Mouse (Mus musculus): ENCODE results near the gene Bahcc1.

Gene Bahcc1

DNA sequence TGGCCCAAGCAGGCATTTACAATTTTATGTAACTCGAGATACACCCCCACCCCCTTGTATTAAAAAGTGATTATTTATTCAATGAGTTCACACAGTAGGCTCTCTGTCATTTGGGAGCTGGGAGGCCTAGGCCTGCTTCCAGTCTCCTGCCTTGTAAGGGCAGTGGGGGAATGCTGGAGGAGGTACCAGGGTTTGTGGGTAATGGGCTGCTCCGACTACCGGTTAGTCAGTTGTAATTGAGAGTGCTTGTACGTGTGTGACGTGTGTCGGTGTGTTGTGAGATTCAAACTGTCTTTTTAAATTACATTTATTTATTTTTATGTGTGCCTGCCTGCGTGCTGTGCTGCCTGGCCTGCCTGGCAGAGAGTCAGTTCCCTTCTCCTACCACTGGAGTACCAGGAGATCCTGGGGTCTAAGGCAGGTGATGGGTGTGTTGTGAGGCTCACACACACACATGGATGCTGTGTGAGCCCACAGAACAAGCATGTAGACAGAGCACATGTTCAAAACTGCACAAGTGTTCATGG lies 3.8 kb upstream of the Bahcc1 start:
- DNase-seq (ENCODE audit: low spot score in 2 of 2): no peak

DNA sequence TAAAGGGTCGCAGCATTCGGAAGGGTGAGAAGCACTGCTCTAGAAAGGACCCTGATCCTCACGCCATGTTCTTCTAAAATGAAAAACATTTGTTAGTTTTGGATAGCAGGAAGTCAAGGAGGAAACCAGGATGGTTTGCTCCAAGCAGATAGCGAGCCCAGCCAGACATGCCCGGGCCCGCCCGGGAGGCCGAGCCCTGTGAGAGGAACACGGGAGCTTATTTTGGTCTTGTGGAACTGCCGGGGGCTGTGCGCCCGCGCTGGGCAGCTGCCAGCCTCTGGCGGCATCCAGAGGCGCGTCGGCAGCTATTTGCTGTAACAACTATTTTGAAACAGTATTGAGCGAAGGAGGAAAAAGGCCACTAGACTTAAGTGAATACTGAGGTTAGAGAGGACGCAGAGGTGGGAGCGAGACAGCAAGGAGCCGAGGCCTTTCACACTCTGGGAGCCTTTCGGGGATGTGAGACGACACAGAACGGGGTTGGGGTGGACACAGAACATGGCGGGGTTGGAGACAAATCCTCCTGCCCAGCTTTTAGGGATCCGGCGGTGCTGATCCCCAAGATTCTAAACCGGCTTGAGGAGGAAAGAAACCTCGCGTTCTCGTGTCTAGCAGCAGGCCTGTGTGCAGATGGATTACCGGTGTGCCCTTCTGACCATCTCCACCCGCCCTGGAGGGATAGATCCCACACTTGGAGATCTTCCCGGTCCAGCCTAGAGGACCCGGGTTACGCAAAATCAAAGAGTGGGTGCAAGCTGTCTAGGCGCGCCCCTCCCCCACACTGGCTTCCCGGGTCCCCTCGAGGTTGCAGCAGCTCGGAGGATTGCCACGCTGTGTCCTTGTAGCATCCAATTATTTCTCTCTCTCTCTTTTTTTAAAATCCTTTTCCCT lies 2.6 kb upstream of the Bahcc1 start:
- DNase-seq (ENCODE audit: low spot score in 2 of 2): no peak

- no peak for DNase-seq (ENCODE audit: low spot score in 2 of 2)
These were observed 1.8 kb upstream of the Bahcc1 start for GRCm38 (mm10) chr11:120230841-120231370.

- peak; percentile 72 to 78 for DNase-seq (ENCODE audit: low spot score in 2 of 2)
These were observed 1.4 kb upstream of the Bahcc1 start for GRCm38 (mm10) chr11:120231379-120231778.

GRCm38 (mm10) chr11:120233441-120234135 lies 841 bp downstream of the Bahcc1 start:
- DNase-seq (ENCODE audit: low spot score in 2 of 2): no peak

DNA sequence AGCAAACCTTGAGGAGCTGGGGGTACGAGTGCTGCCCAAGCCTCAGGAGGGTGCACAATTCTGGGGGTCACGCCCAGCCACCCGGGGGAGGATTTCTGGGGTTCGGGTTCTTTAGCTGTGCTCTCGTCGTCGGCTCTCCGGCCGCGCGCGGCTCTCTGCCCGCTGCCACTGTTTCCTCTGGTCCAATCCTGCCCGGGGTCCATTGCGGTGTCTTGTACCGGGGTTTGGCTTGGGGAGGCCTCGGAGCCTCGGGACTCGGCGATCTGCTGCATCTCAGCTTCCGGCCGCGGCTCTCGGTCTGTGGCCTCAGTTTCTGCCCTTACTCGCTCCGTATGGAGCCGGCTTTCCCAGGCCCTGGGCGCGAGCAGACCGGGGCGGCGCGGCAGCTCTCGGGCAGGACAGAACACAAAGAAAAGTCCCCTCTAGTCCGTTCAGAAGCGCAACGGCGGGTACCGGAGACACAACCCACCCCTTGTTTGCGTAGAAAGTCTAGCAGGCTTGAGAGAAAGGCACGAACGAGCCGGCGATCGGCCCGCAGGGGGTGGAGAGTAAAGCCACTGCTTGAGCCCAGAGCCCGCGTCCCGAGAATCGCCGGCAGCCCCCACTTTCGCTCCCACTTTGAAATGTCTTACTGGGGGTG lies 1.5 kb downstream of the Bahcc1 start:
- peak in 1 of 2 experiments; percentile 40 for DNase-seq (ENCODE audit: low spot score in 2 of 2)

GRCm38 (mm10) chr11:120234776-120235181 lies 2.0 kb downstream of the Bahcc1 start:
- DNase-seq (ENCODE audit: low spot score in 2 of 2): no peak

GRCm38 (mm10) chr11:120235385-120236113 lies 2.8 kb downstream of the Bahcc1 start:
- no peak for DNase-seq (ENCODE audit: low spot score in 2 of 2)

DNA sequence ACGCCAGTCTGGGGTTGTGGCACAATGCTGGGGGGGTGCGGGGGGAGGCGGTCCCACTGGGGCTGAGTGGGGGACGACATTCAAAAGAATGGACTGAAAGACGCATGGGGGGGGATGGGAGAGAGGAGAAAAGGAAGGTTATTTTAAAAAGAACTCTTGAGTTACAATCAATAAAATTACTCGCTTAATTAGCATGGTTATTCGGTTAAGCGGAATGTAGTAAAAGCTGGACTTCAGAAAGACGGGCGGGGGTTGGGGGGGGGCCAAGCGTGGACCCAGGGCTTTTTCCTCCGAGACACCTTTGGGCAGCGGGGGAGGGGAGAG lies 3.3 kb downstream of the Bahcc1 start:
- DNase-seq (ENCODE audit: low spot score in 2 of 2): no peak

DNA sequence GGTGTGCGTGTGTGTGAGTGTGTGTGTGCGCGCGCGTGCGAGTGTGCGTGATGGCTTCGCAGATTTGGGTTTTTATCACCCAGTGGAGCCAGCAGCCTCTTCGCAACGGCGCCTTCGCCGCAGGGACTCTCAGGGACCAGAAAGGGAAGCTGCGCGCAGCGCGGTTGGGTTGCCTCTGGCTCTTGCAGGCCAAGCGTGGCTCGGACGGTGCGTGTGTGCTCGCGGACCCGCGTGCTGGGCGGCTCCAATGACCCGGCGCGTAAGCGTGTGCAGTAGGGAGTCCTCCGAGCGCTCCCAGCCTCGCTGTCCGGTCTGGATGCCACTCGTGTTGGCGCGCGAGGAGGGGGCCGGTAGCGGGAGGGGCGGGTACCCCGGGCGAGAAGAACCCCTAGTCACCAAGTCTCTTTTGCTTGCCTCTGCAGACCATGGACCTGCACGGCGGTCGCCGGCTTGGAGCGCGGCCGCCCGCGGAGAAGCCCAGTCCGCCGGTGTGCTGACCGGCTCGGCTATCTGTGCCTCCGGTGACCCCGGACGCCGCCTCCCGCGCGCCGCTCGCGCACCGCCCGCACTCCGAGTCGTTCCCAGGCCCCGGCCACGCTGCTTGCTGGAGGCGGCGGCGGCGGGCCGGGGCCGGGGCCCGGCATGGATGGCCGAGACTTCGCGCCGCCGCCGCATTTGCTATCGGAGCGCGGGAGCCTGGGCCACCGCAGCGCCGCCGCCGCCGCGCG lies 3.9 kb downstream of the Bahcc1 start:
- DNase-seq (ENCODE audit: low spot score in 2 of 2): peak in 1 of 2 experiments; percentile 38

DNA sequence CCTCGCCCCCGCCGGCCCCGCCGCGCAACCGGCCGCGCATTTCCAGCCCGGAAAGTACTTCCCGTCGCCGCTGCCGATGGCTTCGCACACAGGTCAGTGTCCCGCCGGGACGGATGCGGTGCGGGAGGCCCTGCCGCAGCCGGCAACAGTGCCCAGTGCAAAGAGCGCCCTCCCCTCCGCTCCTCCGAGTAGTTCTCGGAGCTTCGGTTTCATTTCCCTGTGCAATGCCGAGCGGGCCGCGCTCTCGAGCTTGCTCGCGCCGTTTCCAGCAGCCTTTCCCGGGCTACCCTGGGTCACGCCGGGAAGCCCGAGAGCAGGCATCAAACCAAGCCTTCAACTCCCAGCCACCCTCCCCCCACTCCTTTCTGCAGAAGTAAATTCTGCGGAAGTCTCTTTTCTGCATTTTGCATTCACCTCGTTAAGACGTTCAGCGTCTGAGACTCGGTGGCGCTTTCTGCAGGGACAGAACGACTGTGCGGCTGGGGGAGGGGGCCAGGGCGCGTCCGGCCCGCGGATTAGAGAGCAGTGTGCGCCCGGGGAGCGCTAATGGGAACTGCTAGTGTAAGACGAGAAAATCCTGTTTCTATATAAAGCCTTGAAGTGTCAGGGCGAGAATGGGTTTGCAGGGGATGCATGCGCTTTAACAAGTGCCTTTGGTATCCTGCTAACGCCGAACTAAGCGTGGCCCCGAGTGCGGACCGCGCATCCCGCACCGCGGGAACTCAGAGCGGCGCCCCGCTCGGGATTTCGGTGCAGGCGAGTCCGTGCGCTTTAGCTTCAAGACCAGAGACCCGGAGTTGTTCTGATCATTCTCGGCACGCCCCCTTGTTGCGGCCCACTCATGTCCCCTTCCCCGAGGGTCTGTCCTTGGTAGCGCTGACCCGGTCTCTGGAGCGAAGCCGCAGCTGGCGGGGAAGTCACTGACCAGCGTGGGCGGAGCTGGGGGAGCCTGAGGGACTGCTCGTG lies 4.7 kb downstream of the Bahcc1 start:
- DNase-seq (ENCODE audit: low spot score in 2 of 2): peak in 1 of 2 experiments; percentile 41

DNA sequence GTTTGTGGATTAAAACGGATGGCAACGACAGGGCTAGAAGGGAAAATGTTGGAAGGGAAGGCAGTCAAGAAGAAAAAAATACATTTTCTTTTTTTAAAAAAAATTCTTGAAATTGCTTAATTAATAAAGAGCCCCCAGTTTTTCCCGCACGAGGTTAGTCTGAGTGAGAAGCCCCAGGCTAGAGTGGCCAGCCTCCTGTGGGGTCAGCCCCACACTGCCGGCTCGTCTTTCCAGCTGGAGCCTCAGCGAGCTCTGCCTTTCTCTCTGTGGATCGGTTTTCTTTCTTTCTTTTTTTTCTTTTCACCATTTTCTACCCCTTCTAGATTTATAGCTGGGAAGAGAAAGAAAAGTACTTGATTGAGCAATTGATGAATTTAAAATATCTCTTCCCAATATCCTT lies 5.6 kb downstream of the Bahcc1 start:
- no peak for DNase-seq (ENCODE audit: low spot score in 2 of 2)

DNA sequence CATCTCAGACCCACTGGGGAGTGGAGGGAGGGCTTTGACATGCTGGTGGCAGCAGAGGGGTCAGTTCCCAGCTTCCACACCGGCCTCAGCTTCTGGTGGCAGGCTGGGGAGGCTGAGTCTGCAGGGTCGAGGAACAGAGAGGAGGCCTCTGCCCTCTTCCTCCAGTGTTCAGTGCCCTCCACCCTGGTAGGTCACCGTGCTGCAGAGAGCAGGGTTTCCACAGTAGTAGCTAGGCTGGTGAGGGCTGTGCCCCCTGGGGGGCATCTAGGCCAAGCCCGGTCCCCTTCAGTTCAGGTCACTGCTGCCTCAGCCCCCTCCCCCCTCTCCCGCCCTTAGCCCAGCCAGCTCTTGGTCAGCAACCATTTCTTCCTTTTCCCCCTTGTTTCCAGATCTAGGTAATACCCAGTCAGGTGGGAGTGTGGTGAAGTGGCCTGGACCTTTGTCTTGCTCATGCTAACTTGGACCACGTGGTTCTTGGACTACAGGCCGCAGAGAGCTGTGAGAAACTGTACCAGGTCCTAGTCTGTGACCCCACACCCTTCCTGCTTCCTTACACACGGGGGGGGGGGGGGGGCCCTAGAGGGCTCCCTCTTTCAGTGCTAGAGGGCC lies 6.1 kb downstream of the Bahcc1 start:
- no peak for DNase-seq (ENCODE audit: low spot score in 2 of 2)

GRCm38 (mm10) chr11:120239581-120239991 lies 6.8 kb downstream of the Bahcc1 start:
- no peak for DNase-seq (ENCODE audit: low spot score in 2 of 2)

GRCm38 (mm10) chr11:120240206-120240605 lies 7.5 kb downstream of the Bahcc1 start:
- no peak for DNase-seq (ENCODE audit: low spot score in 2 of 2)

- no peak for DNase-seq (ENCODE audit: low spot score in 2 of 2)
These were observed 8.5 kb downstream of the Bahcc1 start for GRCm38 (mm10) chr11:120240941-120241890.

DNA sequence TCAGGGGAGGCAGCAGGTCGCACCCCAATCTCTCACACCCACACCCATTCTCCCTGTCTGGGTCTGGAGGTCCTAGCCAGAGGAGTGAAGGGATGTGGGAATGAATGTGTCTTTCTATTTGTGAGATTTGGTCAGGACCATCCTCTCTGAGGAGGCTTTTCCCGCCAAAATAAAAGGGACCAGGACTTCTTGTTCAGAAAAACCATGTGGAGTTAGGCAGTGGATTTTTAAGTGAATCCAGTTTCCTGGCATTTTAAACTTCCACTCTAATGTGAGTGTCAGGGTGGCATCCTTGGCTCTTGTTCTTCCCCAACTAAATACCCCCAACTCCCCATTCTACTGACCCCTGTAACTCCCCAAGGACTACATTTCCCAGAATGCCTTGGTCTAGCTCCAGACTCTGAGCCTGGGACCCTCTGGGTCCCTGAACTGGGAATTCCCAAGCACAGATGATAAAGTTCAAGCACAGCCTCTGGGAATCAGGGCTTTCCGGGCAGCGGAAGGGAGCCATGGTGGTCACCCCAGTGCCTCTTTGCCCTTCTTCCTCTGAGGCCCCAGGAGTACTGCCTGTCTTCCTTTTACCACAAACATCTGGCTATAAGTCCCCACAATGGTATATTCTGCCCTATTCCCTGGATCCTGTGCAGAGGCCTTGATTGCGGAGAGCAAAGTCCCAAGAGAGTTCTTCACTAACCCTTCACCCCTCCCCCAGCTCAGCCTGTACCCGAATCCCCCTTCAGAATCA lies 9.4 kb downstream of the Bahcc1 start:
- no peak for DNase-seq (ENCODE audit: low spot score in 2 of 2)

All from natural killer cell, adult 2 months (primary cell).